Mouse (Mus musculus) cortical plate, adult 2 months (tissue): ENCODE measurements at regions not wholly inside any gene's neighbourhood (a gene's known extent, or its start where the extent isn't known, plus 50 kb on each side); places are given as distances from the start of the nearest gene placed in this dataset.

Experiments used
- CTCF ChIP-seq: fragments of 200-500 bp; IDR thresholded peaks from 2 replicates; pipeline ENCODE4 v1.5.1; 2011; ENCODE audit warnings: mild to moderate bottlenecking, control low read depth, low read length; ENCODE audit not compliant: insufficient read depth; ENCODE audit errors: extremely low read depth
- POLR2A ChIP-seq: fragments of 200-500 bp; IDR thresholded peaks from 2 replicates; pipeline ENCODE4 v1.6.1; 2011; ENCODE audit warnings: mild to moderate bottlenecking, low read length, control low read depth; ENCODE audit not compliant: insufficient read depth; ENCODE audit errors: extremely low read depth

GRCm38 (mm10) chr13:6305718-6306117, 242.2 kb upstream of the Pitrm1 start:
- no peak for TF ChIP-seq CTCF
- TF ChIP-seq POLR2A, result no peak
